Mouse (Mus musculus) layer of hippocampus, adult 11-12 months (tissue): ENCODE measurements at regions not wholly inside any gene's neighbourhood (a gene's known extent, or its start where the extent isn't known, plus 50 kb on each side); places are given as distances from the start of the nearest gene placed in this dataset.

Source experiments
- DNase-seq: peaks from one replicate; pipeline ENCODE4 v3.0.0; 2022; ENCODE audit warnings: low spot score

DNA sequence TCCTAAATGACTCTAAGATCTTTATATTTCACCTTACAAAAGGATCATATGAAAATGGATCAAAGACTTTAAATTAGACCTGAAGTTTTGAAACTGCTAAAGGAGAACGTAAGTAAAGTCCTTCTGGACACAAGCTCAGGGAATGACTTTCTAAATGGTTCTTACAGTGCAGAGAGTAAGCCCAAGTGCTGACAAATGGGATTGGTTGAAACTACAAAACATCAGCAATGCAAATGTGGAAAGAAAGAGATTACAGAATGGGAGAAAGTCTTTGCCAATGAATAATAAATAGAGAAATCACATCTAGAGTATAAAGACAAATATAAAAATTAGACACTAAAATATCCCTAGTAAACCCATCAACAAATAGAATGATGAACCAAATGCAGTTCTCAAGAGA, 263.9 kb downstream of the Atp10a start:
- no peak for DNase-seq

- DNase-seq = no peak
Measured at GRCm38 (mm10) chr7:58920283-58920682, 264.3 kb downstream of the Atp10a start.

DNA sequence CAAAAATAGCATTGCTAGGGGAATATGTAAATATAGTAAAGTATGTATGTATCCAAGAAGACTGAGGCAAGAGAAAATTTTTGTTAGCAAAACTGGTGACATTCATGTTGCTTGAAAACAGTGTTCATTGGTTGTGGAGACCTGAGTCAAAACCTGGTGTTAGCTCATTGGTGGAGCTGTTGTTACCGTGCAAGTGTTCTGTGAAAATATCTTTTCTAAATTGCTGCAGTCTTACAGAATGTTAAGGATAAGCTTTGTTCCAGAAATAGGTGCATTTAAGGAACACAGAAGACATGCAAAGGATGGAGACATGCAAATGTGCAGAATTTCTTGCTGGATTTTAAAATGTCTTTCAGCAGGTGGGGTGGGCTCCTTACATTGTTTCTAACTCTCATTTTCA, 269.0 kb downstream of the Atp10a start:
- no peak for DNase-seq

- no peak for DNase-seq
Measured at GRCm38 (mm10) chr7:58925406-58925805, 269.4 kb downstream of the Atp10a start.

DNA sequence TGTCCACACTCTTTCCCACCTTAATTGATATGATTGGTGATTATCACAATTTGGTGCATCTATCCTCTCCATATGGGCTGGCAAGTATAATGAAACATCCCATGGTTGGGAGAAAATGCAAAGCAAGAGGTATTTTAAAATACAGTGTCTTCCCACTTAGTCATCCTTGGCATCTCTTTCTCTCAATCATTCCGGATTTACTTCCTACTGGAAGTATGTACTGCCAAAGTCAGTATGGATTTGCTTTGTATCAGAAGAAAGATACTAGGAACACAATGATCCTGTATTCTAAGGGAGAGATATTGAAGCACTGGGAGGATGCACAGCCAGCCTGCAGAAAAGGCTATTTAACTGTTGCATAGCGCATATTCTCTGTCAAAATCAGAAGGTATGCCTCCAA, 271.1 kb upstream of the Ube3a start:
- DNase-seq = no peak

DNA sequence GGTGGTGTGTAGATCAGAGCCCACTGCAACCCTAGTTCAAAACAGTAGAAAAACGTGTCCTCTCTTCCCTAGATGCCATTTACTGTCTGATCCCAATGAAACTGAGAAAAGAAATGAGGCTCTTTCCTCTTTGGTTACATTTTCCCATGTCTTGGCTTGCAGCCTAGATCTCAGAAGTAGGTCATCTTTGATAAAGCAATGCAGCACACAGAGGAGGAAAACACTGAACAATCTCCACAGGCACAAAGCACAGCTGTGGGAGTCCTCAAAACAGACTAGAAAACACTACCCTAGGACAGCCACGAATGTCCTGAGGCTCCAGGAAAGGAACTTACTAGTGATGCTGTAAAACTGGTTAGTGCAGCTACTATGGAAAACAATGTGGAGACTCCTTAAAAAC, 221.4 kb upstream of the Ube3a start:
- DNase-seq = peak; percentile 14

DNA sequence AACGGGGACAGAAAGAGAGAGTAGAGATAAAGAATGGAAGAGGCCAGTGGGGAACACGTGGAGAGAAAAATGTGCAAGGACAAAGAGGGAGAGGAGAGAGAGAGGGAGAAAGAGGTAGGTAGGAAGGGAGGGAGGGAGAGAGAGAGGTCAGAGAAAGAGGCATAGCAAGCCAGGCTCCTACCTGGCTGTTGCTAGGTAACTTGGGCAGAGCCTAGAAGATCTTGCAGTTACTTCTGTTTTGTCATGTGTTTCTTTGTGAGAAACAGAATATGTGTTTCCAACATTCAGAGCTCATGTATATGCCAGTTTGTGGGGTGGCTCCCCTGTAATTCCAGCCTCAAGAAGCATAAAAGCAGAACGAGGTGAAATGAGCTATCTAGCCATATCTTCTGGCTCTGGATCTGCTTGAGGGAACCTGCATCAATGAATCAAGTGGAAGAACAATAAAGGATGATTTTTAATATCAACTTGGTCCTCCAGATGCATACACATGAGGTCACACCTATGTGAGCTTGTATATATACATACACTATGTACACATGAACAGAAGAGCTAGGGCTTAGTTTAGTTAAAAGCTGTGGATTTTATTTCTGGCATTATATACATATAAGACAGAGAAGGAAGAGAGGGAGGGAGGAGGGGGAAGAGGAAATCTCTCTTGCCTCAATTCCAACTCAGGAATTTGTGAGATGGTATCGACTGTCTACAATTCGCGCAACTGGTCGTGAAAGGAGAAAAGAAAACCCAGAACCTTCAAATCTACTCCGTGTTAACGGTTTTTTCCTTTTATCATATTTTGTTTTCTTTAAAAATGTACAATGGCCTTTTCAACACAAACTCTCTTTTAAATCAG, 214.9 kb upstream of the Ube3a start:
- no peak for DNase-seq

DNA sequence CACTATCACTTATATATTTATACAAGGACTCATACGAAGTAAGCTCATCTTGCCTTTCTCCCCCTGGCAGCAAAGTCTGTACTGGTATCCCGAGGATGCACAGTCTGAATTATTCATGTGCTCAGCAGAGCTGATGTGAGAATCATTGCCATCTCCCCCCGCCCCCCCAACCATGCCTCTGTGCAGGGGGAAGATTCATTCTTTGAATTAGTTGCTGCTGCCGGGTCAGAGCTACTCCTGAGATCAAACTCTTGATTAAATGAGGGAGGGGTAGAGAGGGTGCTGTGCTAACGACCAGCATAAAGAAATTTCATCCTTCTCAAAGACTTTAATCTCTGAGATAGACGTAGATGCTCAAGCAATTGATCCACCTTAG, 214.3 kb upstream of the Ube3a start:
- no peak for DNase-seq

GRCm38 (mm10) chr7:59027437-59027836, 201.1 kb upstream of the Ube3a start:
- DNase-seq = peak; percentile 7
